Mouse (Mus musculus): ENCODE results near the gene Bzw1. TPM values are rescaled to one million over a fixed set of nuclear protein-coding genes. Genes with fewer than 3 reads are reported as not detected.

The Bzw1 gene
- 118 and 128 TPM in 2 replicates for polyA plus RNA-seq (2015; fragmentation: Nextera tagmentation; extraction: Ambion mirVana)

DNA sequence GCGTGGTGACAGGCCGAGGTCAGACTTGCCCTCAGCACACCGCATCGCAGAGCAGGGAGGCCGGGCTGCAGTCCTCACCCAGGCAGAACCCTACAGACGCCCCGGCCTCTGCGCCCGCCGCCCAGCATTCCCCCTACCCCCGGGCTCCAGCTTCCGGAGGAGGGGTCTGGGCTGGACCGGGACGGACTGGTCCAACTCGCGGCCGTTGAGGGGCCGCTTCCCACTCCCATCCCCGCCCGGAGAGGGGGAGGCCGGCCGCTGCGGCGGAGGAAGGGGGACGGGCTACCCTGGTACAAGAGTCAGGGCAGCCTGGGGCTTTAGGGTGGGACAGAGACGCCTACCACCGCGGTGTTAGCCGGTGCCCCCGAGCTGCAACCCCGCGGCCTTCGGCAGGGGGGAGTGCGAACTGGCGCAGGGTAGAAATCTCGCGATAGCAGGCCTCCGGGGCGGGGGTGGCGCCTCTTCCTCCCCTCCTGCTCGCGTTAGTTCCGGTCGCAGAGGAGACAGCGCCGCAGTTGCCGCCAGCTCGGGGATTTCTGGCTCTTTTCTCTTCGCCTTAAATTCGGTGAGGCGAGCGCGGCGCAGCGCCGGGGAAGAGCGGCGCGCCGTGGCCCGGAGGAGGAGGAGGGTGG lies at the start of gene Bzw1:
Gene Bzw1 (plus strand): TSS at position 247 of the 632 bp plus-strand sequence.
- peaks cover 20% of the 10 kb centered on the region for H3K4me1 ChIP-seq (ENCODE audit: insufficient read depth)
- peaks cover 27% of the 10 kb centered on the region for H3K36me3 ChIP-seq (replicated peaks; ENCODE audit: insufficient read depth, low read length)
- H3K9ac ChIP-seq (replicated peaks): peak within 1 kb of the TSS; percentile 96
- no peaks in the 10 kb centered on the region for H3K9me3 ChIP-seq (ENCODE audit: low read length)
- H3K4me2 ChIP-seq (ENCODE audit: low read depth, low read length): peak within 1 kb of the TSS; percentile 91
- H3K4me3 ChIP-seq (ENCODE audit: low read depth, low read length): peak within 1 kb of the TSS; percentile 95
- TF ChIP-seq CTCF (IDR thresholded peaks at IDR 0.05; ENCODE audit: low read depth) (peak; percentile 33), EP300 (IDR thresholded peaks at IDR 0.05; ENCODE audit: low read depth) (peak; percentile 87)
- H3K27me3 ChIP-seq (ENCODE audit: insufficient read depth, low read length): no peaks in the 10 kb centered on the region
- peak within 1 kb of the TSS; percentile 99 for H3K27ac ChIP-seq (ENCODE audit: low read depth)
- DNase-seq: peak; percentile 95
- ATAC-seq: peak; percentile 96
- WGBS (ENCODE audit: insufficient replicate concordance): under 1% methylated on average over 46 of the region's 61 CpGs

DNA sequence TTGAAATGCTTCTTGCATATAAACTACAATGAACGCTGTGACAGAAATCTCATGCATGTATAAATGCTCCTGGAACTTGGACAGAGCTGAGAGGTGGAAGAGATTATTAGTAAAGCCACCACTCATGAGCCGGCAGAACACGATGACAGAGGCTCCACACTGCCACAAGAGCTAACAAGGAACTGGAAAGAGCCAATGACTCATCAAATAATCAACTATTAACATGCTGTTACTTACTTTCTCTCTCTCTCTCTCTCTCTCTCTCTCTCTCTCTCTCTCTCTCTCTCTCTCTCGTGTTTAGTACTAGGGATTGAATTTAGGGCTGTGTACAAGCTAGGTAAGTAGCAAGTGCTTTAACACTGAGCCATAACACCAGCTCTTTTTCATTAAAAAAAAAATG lies 48.8 kb upstream of the Bzw1 start:
- Histone ChIP-seq H3K36me3 (replicated peaks; ENCODE audit: insufficient read depth, low read length) (no peaks in the 10 kb centered on the region), H3K9me3 (ENCODE audit: low read length) (no peaks in the 10 kb centered on the region), H3K4me2 (ENCODE audit: low read depth, low read length) (no peak overlapping the region), H3K4me1 (ENCODE audit: insufficient read depth) (no peaks in the 10 kb centered on the region), H3K27me3 (ENCODE audit: insufficient read depth, low read length) (no peaks in the 10 kb centered on the region), H3K9ac (replicated peaks) (no peak overlapping the region), H3K27ac (ENCODE audit: low read depth) (no peak overlapping the region), H3K4me3 (ENCODE audit: low read depth, low read length) (no peak overlapping the region)
- ATAC-seq: no peak
- TF ChIP-seq CTCF (IDR thresholded peaks at IDR 0.05; ENCODE audit: low read depth): no peak
- no peak for TF ChIP-seq EP300 (IDR thresholded peaks at IDR 0.05; ENCODE audit: low read depth)
- no peak for DNase-seq
- WGBS (ENCODE audit: insufficient replicate concordance): 42% methylated on average over 4 of the region's 4 CpGs

DNA sequence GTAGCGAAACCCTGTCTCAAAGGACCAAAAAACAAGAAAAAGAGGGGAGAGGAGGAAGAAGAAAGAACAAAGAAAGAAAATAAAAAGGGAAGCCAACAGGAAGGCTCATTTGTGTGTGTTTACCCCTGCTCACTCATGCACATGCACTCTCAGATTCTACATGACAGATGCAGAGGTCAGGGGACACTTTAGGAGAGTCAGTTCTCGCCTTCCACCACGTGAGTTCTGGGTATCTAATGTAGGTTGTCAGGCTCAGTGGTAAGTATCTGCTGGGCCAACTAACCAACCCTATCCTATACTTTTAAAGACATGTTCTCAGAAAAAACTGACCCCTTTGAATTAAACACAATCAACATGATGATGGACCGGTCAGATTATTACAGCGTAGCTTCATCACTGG lies 48.1 kb upstream of the Bzw1 start:
- WGBS (ENCODE audit: insufficient replicate concordance): 77% methylated on average over 5 of the region's 5 CpGs
- H3K4me3 ChIP-seq (ENCODE audit: low read depth, low read length): no peak overlapping the region

DNA sequence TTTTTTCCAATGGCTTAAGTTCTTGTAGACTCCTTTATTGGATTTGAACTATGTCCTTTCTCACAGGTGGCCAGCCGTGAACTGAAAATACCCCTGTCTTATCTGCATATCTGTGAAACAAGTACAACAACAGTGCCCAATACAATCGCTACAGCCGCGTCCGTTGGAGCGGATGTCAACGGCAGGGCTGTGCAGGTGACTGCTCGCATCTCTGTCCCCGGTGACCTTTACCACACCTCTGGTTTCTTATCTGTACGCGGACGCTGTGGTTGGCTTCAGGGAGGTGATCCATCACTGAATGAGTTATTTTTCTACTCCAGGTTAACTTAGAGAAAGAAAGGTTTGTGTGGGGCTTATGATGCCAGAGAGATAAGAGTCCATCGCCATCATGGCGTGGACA lies 46.5 kb upstream of the Bzw1 start:
- 67% methylated on average over 14 of the region's 14 CpGs for WGBS (ENCODE audit: insufficient replicate concordance)
- ATAC-seq (no peak; the same call in 1 of the 2 replicates), DNase-seq (no peak)
- Histone ChIP-seq H3K27ac (ENCODE audit: low read depth) (no peak overlapping the region), H3K36me3 (replicated peaks; ENCODE audit: insufficient read depth, low read length) (no peaks in the 10 kb centered on the region), H3K4me2 (ENCODE audit: low read depth, low read length) (no peak overlapping the region), H3K27me3 (ENCODE audit: insufficient read depth, low read length) (no peaks in the 10 kb centered on the region), H3K4me3 (ENCODE audit: low read depth, low read length) (no peak overlapping the region), H3K4me1 (ENCODE audit: insufficient read depth) (no peaks in the 10 kb centered on the region), H3K9me3 (ENCODE audit: low read length) (no peaks in the 10 kb centered on the region), H3K9ac (replicated peaks) (no peak overlapping the region)
- TF ChIP-seq CTCF (IDR thresholded peaks at IDR 0.05; ENCODE audit: low read depth): no peak
- no peak for TF ChIP-seq EP300 (IDR thresholded peaks at IDR 0.05; ENCODE audit: low read depth)

More for the DNA sequence above, 48.1 kb upstream of the Bzw1 start:
- DNase-seq: no peak
- H3K9me3 ChIP-seq (ENCODE audit: low read length): no peaks in the 10 kb centered on the region
- H3K4me2 ChIP-seq (ENCODE audit: low read depth, low read length): no peak overlapping the region
- H3K36me3 ChIP-seq (replicated peaks; ENCODE audit: insufficient read depth, low read length): no peaks in the 10 kb centered on the region
- no peak overlapping the region for H3K27ac ChIP-seq (ENCODE audit: low read depth)
- H3K9ac ChIP-seq (replicated peaks): no peak overlapping the region
- ATAC-seq: no peak
- no peak for TF ChIP-seq CTCF (IDR thresholded peaks at IDR 0.05; ENCODE audit: low read depth)
- TF ChIP-seq EP300 (IDR thresholded peaks at IDR 0.05; ENCODE audit: low read depth): no peak
- H3K4me1 ChIP-seq (ENCODE audit: insufficient read depth): no peaks in the 10 kb centered on the region
- no peaks in the 10 kb centered on the region for H3K27me3 ChIP-seq (ENCODE audit: insufficient read depth, low read length)

DNA sequence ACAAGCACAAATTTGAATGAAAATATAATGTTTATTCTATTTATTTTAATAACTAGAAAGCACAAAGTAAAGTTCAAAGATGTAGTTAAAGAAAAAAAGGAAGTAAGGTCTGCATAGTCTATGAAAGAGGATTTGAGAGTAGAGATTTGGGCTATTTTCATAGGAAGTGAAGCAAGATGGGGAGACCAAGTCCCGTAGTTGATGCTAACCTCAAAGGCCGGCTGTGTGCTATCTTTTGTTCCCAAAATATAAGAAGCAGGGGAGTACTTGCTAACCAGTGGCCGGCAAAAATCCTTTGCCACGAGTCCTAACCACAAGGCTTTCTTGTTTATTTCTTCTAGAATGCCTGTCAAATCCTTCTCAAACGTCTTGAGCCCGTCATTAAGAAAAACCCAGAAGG lies 44.0 kb upstream of the Bzw1 start:
- TF ChIP-seq CTCF (IDR thresholded peaks at IDR 0.05; ENCODE audit: low read depth): no peak
- no peak for TF ChIP-seq EP300 (IDR thresholded peaks at IDR 0.05; ENCODE audit: low read depth)
- Histone ChIP-seq H3K4me3 (ENCODE audit: low read depth, low read length) (no peak overlapping the region), H3K27me3 (ENCODE audit: insufficient read depth, low read length) (no peaks in the 10 kb centered on the region), H3K9ac (replicated peaks) (no peak overlapping the region), H3K4me1 (ENCODE audit: insufficient read depth) (no peaks in the 10 kb centered on the region), H3K36me3 (replicated peaks; ENCODE audit: insufficient read depth, low read length) (no peaks in the 10 kb centered on the region), H3K4me2 (ENCODE audit: low read depth, low read length) (no peak overlapping the region), H3K27ac (ENCODE audit: low read depth) (no peak overlapping the region), H3K9me3 (ENCODE audit: low read length) (no peaks in the 10 kb centered on the region)
- no peak for ATAC-seq
- 38% methylated on average over 6 of the region's 6 CpGs for WGBS (ENCODE audit: insufficient replicate concordance)
- DNase-seq: no peak

DNA sequence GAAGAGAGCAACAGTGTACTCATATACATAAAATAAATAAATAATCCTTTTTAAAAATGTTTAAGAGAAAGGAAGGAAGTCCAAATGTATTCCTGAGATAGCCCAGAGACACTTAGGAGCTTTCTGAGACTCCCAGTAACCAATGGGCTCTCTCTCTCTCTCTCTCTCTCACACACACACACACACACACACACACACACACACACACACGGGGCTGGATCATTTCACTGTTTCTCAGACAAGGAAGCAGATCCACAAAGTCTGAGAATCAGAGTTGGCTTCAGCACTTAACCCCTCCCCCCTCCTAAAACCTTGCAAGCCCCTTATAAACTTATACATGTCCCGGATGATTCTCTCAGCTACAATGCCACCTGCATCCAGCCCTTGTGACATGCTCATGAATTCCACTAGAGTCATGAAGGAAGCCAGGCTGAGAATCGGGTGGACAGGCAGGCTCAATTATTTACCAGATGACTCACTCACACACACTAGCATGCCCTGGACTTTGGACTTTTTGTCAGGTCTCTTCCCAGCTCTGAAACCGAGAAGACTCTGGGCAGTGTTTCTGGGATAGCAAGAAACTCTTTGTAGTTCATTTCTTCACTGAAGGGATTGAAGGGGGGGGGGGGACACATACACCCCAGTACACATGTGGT lies 39.3 kb upstream of the Bzw1 start:
- WGBS (ENCODE audit: insufficient replicate concordance): 45% methylated on average over 4 of the region's 4 CpGs
- peak overlapping the region; percentile 87 for H3K27ac ChIP-seq (ENCODE audit: low read depth)
- ATAC-seq (peak; percentile 96), DNase-seq (peak; percentile 42)
- no peak for TF ChIP-seq EP300 (IDR thresholded peaks at IDR 0.05; ENCODE audit: low read depth)
- TF ChIP-seq CTCF (IDR thresholded peaks at IDR 0.05; ENCODE audit: low read depth): no peak
- no peaks in the 10 kb centered on the region for H3K36me3 ChIP-seq (replicated peaks; ENCODE audit: insufficient read depth, low read length)
- no peaks in the 10 kb centered on the region for H3K9me3 ChIP-seq (ENCODE audit: low read length)
- H3K4me3 ChIP-seq (ENCODE audit: low read depth, low read length): no peak overlapping the region
- H3K27me3 ChIP-seq (ENCODE audit: insufficient read depth, low read length): no peaks in the 10 kb centered on the region
- peaks cover 2% of the 10 kb centered on the region; the same call in 1 of the 2 replicates for H3K4me1 ChIP-seq (ENCODE audit: insufficient read depth)
- H3K9ac ChIP-seq (replicated peaks): no peak overlapping the region
- 0 out of 2 replicates have a peak overlapping the region, but pooled peaks have one; percentile 4 for H3K4me2 ChIP-seq (ENCODE audit: low read depth, low read length)

Measured in liver, postnatal 0 days (tissue).